Mouse (Mus musculus) cerebellum, adult 2 months (tissue): ENCODE data around the gene Osbpl9. TPM values are rescaled to one million over a fixed set of nuclear protein-coding genes. Genes with fewer than 3 reads are reported as not detected.

Source experiments
- DNase-seq, 2 experiments: peaks; one replicate each; pipeline ENCODE4 v3.0.0; 2021
- H3K27ac ChIP-seq: fragments of 200-500 bp; 2 replicates; pipeline ENCODE4 v1.5.1; 2012; ENCODE audit warnings: low read length, control low read depth, inconsistent platforms; ENCODE audit not compliant: insufficient read depth
- H3K27me3 ChIP-seq: fragments of 200-500 bp; 2 replicates; pipeline ENCODE4 v1.6.1; 2012; ENCODE audit warnings: inconsistent platforms, mild to moderate bottlenecking, low read length, moderate library complexity; ENCODE audit not compliant: control insufficient read depth, insufficient read depth
- H3K4me1 ChIP-seq: fragments of 200-500 bp; 2 replicates; pipeline ENCODE4 v1.6.1; 2011; ENCODE audit warnings: low read length; ENCODE audit not compliant: control insufficient read depth, insufficient read depth
- H3K4me3 ChIP-seq: fragments of 200-500 bp; replicated peaks from 2 replicates; pipeline ENCODE3; 2011; ENCODE audit warnings: mild to moderate bottlenecking, low read depth, low read length, control low read depth; ENCODE audit not compliant: insufficient read depth
- CTCF ChIP-seq: fragments of 200-500 bp; IDR thresholded peaks from 2 replicates; pipeline ENCODE4 v1.5.1; 2011; ENCODE audit warnings: low read depth, mild to moderate bottlenecking, control low read depth, low read length, moderate library complexity, borderline replicate concordance; ENCODE audit not compliant: insufficient read depth
- POLR2A ChIP-seq: fragments of 200-500 bp; IDR thresholded peaks from 2 replicates; pipeline ENCODE4 v1.6.1; 2011; ENCODE audit warnings: low read length, control low read depth, borderline replicate concordance; ENCODE audit not compliant: insufficient read depth
- WGBS: fragments of 180-500 bp; shearing (Covaris S2); methylation state at CpG from one replicate; pipeline ENCODE4 v1.1.7; 2018; 5-methylcytosine and 5-hydroxymethylcytosine counted together
- polyA plus RNA-seq: library from polyadenylated mRNA; depleted of rRNA; stranded (reverse); fragments of >200 nt; gene quantifications from 2 replicates; pipeline ENCODE4 v1.2.3, GENCODE M21; 2012

Osbpl9 gene
- polyA plus RNA-seq, 1 experiment, result 120 TPM

GRCm38 (mm10) chr4:109089999-109090398, 112.1 kb downstream of the Osbpl9 start:
- TF ChIP-seq CTCF (no peak), POLR2A (no peak)
- Histone ChIP-seq H3K4me1 (0 out of 2 replicates have a peak, but pooled peaks cover 4% of the 10 kb centered on the region), H3K4me3 (no peak overlapping the region), H3K27ac (no peak overlapping the region), H3K27me3 (no peaks in the 10 kb centered on the region)
- no peak for DNase-seq
- 87% methylated on average over 6 of the region's 6 CpGs for WGBS

GRCm38 (mm10) chr4:109089171-109089570, 112.9 kb downstream of the Osbpl9 start:
- 44% methylated on average over 5 of the region's 5 CpGs for WGBS
- 0 out of 2 replicates have a peak, but pooled peaks cover 4% of the 10 kb centered on the region for H3K4me1 ChIP-seq
- TF ChIP-seq CTCF (no peak), POLR2A (no peak)
- H3K27me3 ChIP-seq, result no peaks in the 10 kb centered on the region
- H3K27ac ChIP-seq, result no peak overlapping the region
- DNase-seq, result peak in 1 of 2 experiments; percentile 34
- no peak overlapping the region for H3K4me3 ChIP-seq

GRCm38 (mm10) chr4:109080118-109080517, 122.0 kb downstream of the Osbpl9 start:
- 82% methylated on average over 5 of the region's 5 CpGs for WGBS
- TF ChIP-seq POLR2A, result no peak
- no peak for TF ChIP-seq CTCF
- no peak overlapping the region for H3K27ac ChIP-seq
- H3K27me3 ChIP-seq, result no peaks in the 10 kb centered on the region
- no peak overlapping the region for H3K4me3 ChIP-seq
- no peaks in the 10 kb centered on the region; the same call in 1 of the 2 replicates for H3K4me1 ChIP-seq
- no peak for DNase-seq

- no peak overlapping the region for H3K4me3 ChIP-seq
- DNase-seq, result no peak
- no peak for TF ChIP-seq CTCF
- WGBS, result 94% methylated on average over 3 of the region's 3 CpGs
- H3K4me1 ChIP-seq, result no peaks in the 10 kb centered on the region; the same call in 1 of the 2 replicates
- 0 out of 2 replicates have a peak overlapping the region, but pooled peaks have one; percentile 30 for H3K27ac ChIP-seq
- H3K27me3 ChIP-seq, result no peaks in the 10 kb centered on the region
These were observed 122.4 kb downstream of the Osbpl9 start for GRCm38 (mm10) chr4:109079676-109080075.

- Histone ChIP-seq H3K27me3 (no peaks in the 10 kb centered on the region), H3K4me3 (no peak overlapping the region), H3K4me1 (no peaks in the 10 kb centered on the region; the same call in 1 of the 2 replicates), H3K27ac (no peak overlapping the region)
- DNase-seq, result no peak
- no peak for TF ChIP-seq POLR2A
- no peak for TF ChIP-seq CTCF
- WGBS, result 89% methylated on average over 7 of the region's 7 CpGs
These were observed 123.1 kb downstream of the Osbpl9 start for GRCm38 (mm10) chr4:109078941-109079340.

GRCm38 (mm10) chr4:109073296-109073695, 128.8 kb downstream of the Osbpl9 start:
- DNase-seq, result no peak
- TF ChIP-seq CTCF (no peak), POLR2A (no peak)
- Histone ChIP-seq H3K4me3 (no peak overlapping the region), H3K4me1 (no peaks in the 10 kb centered on the region; the same call in 1 of the 2 replicates), H3K27me3 (no peaks in the 10 kb centered on the region), H3K27ac (no peak overlapping the region)
- 87% methylated on average over 3 of the region's 3 CpGs for WGBS

GRCm38 (mm10) chr4:109072891-109073290, 129.2 kb downstream of the Osbpl9 start:
- no peaks in the 10 kb centered on the region for H3K27me3 ChIP-seq
- H3K4me3 ChIP-seq, result no peak overlapping the region
- no peaks in the 10 kb centered on the region; the same call in 1 of the 2 replicates for H3K4me1 ChIP-seq
- no peak for DNase-seq
- TF ChIP-seq POLR2A (no peak), CTCF (no peak)
- H3K27ac ChIP-seq, result no peak overlapping the region
- 90% methylated on average over 6 of the region's 6 CpGs for WGBS

GRCm38 (mm10) chr4:109065714-109066113, 136.4 kb downstream of the Osbpl9 start:
- no peak for DNase-seq
- H3K27ac ChIP-seq, result no peak overlapping the region
- no peak for TF ChIP-seq CTCF
- TF ChIP-seq POLR2A, result no peak
- no peaks in the 10 kb centered on the region for H3K27me3 ChIP-seq
- H3K4me3 ChIP-seq, result no peak overlapping the region
- 96% methylated on average over 5 of the region's 5 CpGs for WGBS
- no peaks in the 10 kb centered on the region for H3K4me1 ChIP-seq
